Mouse (Mus musculus) 416B (cell line): ENCODE measurements around the gene Cnnm1.

Experiments
- DNase-seq: peaks from one replicate; pipeline ENCODE4 v3.0.0; 2011; ENCODE audit warnings: low read depth

Gene Cnnm1

DNA sequence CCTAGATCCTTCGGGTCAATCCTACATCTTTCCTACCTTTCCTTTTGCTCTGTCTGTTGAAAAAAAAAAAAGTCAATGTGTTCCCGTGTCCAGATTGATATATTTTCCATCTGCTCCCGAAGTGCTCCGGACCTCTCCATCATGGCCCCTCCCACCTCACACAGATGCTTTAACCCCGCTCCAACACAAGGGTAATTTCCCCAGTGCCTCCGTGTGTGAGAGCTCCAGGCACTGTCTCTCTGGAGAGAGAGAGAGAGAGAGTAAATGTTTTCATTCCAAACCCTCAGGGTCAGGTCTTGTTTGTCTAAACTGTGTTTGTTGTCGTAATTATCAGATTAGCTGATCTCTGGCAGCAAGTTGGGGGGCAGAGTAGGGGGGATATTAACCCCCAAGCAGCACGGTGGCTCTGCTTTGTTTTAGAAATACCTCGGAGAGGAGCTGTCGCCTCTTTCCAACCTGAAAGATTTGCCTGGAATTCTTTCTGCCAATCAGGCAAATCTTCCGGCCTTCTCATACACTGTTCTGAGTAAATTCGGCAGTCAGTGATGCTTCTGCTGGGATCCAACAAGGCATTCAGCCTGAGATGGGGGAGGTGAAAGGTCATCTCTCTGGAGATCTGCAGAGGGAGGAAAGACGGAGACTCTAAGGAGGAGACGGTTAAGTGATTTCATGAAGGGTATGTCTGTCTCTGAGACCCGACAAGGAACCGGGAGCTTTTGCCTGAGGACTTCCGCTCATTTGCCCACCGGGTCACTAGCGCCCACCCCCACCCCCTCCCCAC is 106.3 kb downstream of the Cnnm1 start:
- DNase-seq: no peak
